Mouse (Mus musculus): ENCODE measurements around the gene Fars2. TPM values are rescaled to one million over a fixed set of nuclear protein-coding genes. Genes with fewer than 3 reads are reported as not detected.
"Not testable (repeated sequence)": the region's sequence is repeated elsewhere in the genome, so short reads cannot be mapped to it uniquely, and the experiment has no call there.

The Fars2 gene
- total RNA-seq, 4 experiments from 2014 or later: 30.0 to 46.5 (median 34.7) TPM

GRCm38 (mm10) chr13:36367712-36368491 is 250.7 kb downstream of the Fars2 start:
- no peak for DNase-seq (ENCODE audit: low spot score in 2 of 2)

GRCm38 (mm10) chr13:36368799-36369198 is 251.6 kb downstream of the Fars2 start:
- DNase-seq (ENCODE audit: low spot score in 2 of 2): no peak

- DNase-seq (ENCODE audit: low spot score in 2 of 2): no peak
Measured at GRCm38 (mm10) chr13:36369400-36369799, 252.2 kb downstream of the Fars2 start.

GRCm38 (mm10) chr13:36383236-36383635 is 266.0 kb downstream of the Fars2 start:
- no peak for DNase-seq (ENCODE audit: low spot score in 2 of 2)

- DNase-seq (ENCODE audit: low spot score in 2 of 2): no peak
Measured at GRCm38 (mm10) chr13:36386074-36386473, 268.9 kb downstream of the Fars2 start.

- no peak for DNase-seq (ENCODE audit: low spot score in 2 of 2)
Measured at GRCm38 (mm10) chr13:36391936-36392335, 274.7 kb downstream of the Fars2 start.

GRCm38 (mm10) chr13:36392666-36393065 is 275.5 kb downstream of the Fars2 start:
- no peak for DNase-seq (ENCODE audit: low spot score in 2 of 2)

GRCm38 (mm10) chr13:36401011-36401410 is 283.8 kb downstream of the Fars2 start:
- no peak for DNase-seq (ENCODE audit: low spot score in 2 of 2)

GRCm38 (mm10) chr13:36413276-36413675 is 296.1 kb downstream of the Fars2 start:
- no peak for DNase-seq (ENCODE audit: low spot score in 2 of 2)

GRCm38 (mm10) chr13:36415176-36415575 is 298.0 kb downstream of the Fars2 start:
- no peak for DNase-seq (ENCODE audit: low spot score in 2 of 2)

GRCm38 (mm10) chr13:36416546-36416945 is 299.3 kb downstream of the Fars2 start:
- DNase-seq (ENCODE audit: low spot score in 2 of 2): no peak

GRCm38 (mm10) chr13:36419357-36419756 is 302.1 kb downstream of the Fars2 start:
- no peak for DNase-seq (ENCODE audit: low spot score in 2 of 2)

GRCm38 (mm10) chr13:36422446-36422845 is 305.2 kb downstream of the Fars2 start:
- DNase-seq (ENCODE audit: low spot score in 2 of 2): no peak

- not testable (repeated sequence) for DNase-seq (ENCODE audit: low spot score in 2 of 2)
Measured at GRCm38 (mm10) chr13:36425824-36426705, 308.9 kb downstream of the Fars2 start.

GRCm38 (mm10) chr13:36429500-36430189 is 312.4 kb downstream of the Fars2 start:
- DNase-seq (ENCODE audit: low spot score in 2 of 2): no peak

- DNase-seq (ENCODE audit: low spot score in 2 of 2): no peak
Measured at GRCm38 (mm10) chr13:36430420-36431114, 313.4 kb downstream of the Fars2 start.

GRCm38 (mm10) chr13:36431974-36432518 is 314.8 kb downstream of the Fars2 start:
- no peak for DNase-seq (ENCODE audit: low spot score in 2 of 2)

GRCm38 (mm10) chr13:36444748-36445423 is 327.7 kb downstream of the Fars2 start:
- DNase-seq (ENCODE audit: low spot score in 2 of 2): peak; percentile 5 to 17

- peak; percentile 9 to 39 for DNase-seq (ENCODE audit: low spot score in 2 of 2)
Measured at GRCm38 (mm10) chr13:36447947-36448346, 330.7 kb downstream of the Fars2 start.

- DNase-seq (ENCODE audit: low spot score in 2 of 2): no peak
Measured at GRCm38 (mm10) chr13:36448565-36448964, 331.4 kb downstream of the Fars2 start.

Measured in gastrocnemius, adult 8-10 months (tissue).